Mouse (Mus musculus): ENCODE measurements around the gene Tjp1. TPM values are rescaled to one million over a fixed set of nuclear protein-coding genes. Genes with fewer than 3 reads are reported as not detected.

The Tjp1 gene
- polyA plus RNA-seq, 1 experiment from 2014 or later = 21.2 TPM

GRCm38 (mm10) chr7:65280944-65281912, 246.4 kb downstream of the Tjp1 start:
- 71% methylated on average over 10 of the region's 10 CpGs for WGBS
- H3K27ac ChIP-seq (replicated peaks) = no peak overlapping the region
- no peaks in the 10 kb centered on the region for H3K9me3 ChIP-seq
- H3K27me3 ChIP-seq (replicated peaks) = no peaks in the 10 kb centered on the region
- H3K4me1 ChIP-seq = no peaks in the 10 kb centered on the region
- H3K36me3 ChIP-seq = no peaks in the 10 kb centered on the region
- no peak overlapping the region for H3K4me3 ChIP-seq
- no peak overlapping the region for H3K4me2 ChIP-seq
- H3K9ac ChIP-seq = no peak overlapping the region
- no peak for ATAC-seq (ENCODE audit: extremely low read depth, insufficient number of reproducible peaks, low FRiP score, low TSS enrichment)

DNA sequence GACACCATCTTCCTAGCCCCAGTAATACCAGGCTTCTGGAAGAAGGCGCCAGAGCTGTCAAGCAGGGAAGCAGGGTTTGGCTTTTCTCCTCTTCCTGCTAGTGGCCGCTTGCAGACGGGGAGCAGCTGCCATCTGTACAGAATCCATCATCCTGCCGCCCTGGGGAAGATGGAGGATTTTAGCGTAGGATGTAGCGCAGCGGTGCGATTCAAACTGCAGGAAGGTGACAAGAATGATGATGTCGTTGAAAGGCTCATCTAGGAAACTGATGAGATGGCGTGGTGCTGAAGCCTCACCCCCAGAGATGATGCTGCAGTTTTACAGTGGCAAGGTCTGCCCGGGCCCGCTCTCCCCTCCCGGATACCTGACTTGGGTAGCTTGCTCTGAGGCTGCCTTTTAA, 248.3 kb downstream of the Tjp1 start:
- Histone ChIP-seq H3K9ac (no peak overlapping the region), H3K4me3 (no peak overlapping the region), H3K9me3 (no peaks in the 10 kb centered on the region), H3K27ac (replicated peaks) (no peak overlapping the region), H3K27me3 (replicated peaks) (no peaks in the 10 kb centered on the region), H3K4me2 (no peak overlapping the region), H3K4me1 (no peaks in the 10 kb centered on the region), H3K36me3 (no peaks in the 10 kb centered on the region)
- ATAC-seq (ENCODE audit: extremely low read depth, insufficient number of reproducible peaks, low FRiP score, low TSS enrichment) = no peak
- 69% methylated on average over 13 of the region's 13 CpGs for WGBS

DNA sequence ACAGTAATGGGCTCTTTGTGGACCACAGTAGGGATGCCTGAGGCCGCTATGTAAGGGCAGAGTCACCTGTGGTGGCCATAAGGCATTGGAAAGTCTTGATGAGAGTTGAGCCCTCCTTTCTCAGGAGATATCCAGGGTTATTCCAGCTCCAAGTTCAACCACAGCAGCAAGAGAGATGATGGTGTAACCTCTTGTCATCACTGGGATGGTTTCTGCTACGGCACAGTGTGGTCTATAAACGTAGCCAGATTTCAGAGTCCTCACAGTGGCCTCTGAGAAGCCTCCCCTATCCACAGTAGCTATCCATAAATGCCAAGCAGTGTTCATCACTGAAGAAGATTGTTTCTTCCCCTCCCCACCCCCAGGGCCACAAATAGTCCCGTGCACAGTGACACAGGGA, 251.8 kb downstream of the Tjp1 start:
- H3K36me3 ChIP-seq = no peaks in the 10 kb centered on the region
- H3K9ac ChIP-seq = no peak overlapping the region
- no peaks in the 10 kb centered on the region for H3K4me1 ChIP-seq
- WGBS = 60% methylated on average over 4 of the region's 4 CpGs
- H3K4me2 ChIP-seq = no peak overlapping the region
- ATAC-seq (ENCODE audit: extremely low read depth, insufficient number of reproducible peaks, low FRiP score, low TSS enrichment) = no peak
- no peak overlapping the region for H3K4me3 ChIP-seq
- H3K27me3 ChIP-seq (replicated peaks) = no peaks in the 10 kb centered on the region
- no peak overlapping the region for H3K27ac ChIP-seq (replicated peaks)
- no peaks in the 10 kb centered on the region for H3K9me3 ChIP-seq

- ATAC-seq (ENCODE audit: extremely low read depth, insufficient number of reproducible peaks, low FRiP score, low TSS enrichment) = no peak
- H3K27ac ChIP-seq (replicated peaks) = no peak overlapping the region
- H3K4me3 ChIP-seq = no peak overlapping the region
- no peaks in the 10 kb centered on the region for H3K36me3 ChIP-seq
- H3K4me2 ChIP-seq = no peak overlapping the region
- WGBS = 67% methylated on average over 5 of the region's 5 CpGs
- no peaks in the 10 kb centered on the region for H3K27me3 ChIP-seq (replicated peaks)
- no peaks in the 10 kb centered on the region for H3K4me1 ChIP-seq
- H3K9me3 ChIP-seq = no peaks in the 10 kb centered on the region
- no peak overlapping the region for H3K9ac ChIP-seq
Observed at GRCm38 (mm10) chr7:65274216-65274615, 253.4 kb downstream of the Tjp1 start.

DNA sequence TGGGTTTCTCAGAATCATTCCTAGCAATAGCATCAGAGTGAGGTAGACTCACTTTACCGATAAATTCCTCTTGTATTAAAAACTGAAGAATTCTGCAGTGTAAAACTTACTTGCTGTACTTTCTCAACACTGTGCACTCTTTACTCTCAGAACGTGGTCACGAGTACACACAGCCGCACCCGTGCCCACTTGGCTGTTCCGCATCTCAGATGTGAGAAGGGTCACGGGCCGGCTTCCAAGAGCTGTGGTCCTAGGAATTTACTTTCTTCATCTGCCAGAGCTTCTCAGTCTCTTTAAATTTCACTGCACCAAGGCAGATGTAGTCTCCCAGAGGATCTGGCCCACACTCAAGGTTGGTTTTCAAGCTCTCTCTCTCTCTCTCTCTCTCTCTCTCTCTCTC, 277.9 kb downstream of the Tjp1 start:
- Histone ChIP-seq H3K4me1 (no peaks in the 10 kb centered on the region), H3K36me3 (no peaks in the 10 kb centered on the region), H3K4me2 (no peak overlapping the region), H3K27ac (replicated peaks) (no peak overlapping the region), H3K9ac (no peak overlapping the region), H3K4me3 (no peak overlapping the region), H3K9me3 (peaks cover 15% of the 10 kb centered on the region), H3K27me3 (replicated peaks) (no peaks in the 10 kb centered on the region)
- WGBS = 83% methylated on average over 8 of the region's 8 CpGs
- ATAC-seq (ENCODE audit: extremely low read depth, insufficient number of reproducible peaks, low FRiP score, low TSS enrichment) = no peak

Other genes starting within 250 kb of the Tjp1 start
- 14.7 and 15.6 TPM in 2 replicates for gene Tarsl2, start 117.1 kb upstream of the Tjp1 start, polyA plus RNA-seq (2015; fragmentation: Nextera tagmentation; extraction: Ambion mirVana)
- gene Tm2d3, start 163.4 kb upstream of the Tjp1 start, polyA plus RNA-seq (2015; fragmentation: Nextera tagmentation; extraction: Ambion mirVana) = 45.9 and 49.9 TPM in 2 replicates

Measured in heart, embryonic 13.5 days (tissue).